Mouse (Mus musculus) bone marrow, adult 2 months (tissue): Measurements from ENCODE around the gene Ccdc82. TPM values are rescaled to one million over a fixed set of nuclear protein-coding genes. Genes with fewer than 3 reads are reported as not detected.

ENCODE experiments used
- H3K27ac ChIP-seq: fragments of 200-500 bp; 2 replicates; pipeline ENCODE4 v1.5.1; 2012; ENCODE audit warnings: low read depth, mild to moderate bottlenecking, control low read depth, inconsistent platforms, low read length; ENCODE audit not compliant: control insufficient read depth, poor library complexity, insufficient read depth
- H3K4me1 ChIP-seq: fragments of 200-500 bp; 2 replicates; pipeline ENCODE4 v1.6.1; 2011; ENCODE audit warnings: low read length; ENCODE audit not compliant: control insufficient read depth, insufficient read depth
- H3K4me3 ChIP-seq: fragments of 200-500 bp; replicated peaks from 2 replicates; pipeline ENCODE3; 2011; ENCODE audit warnings: mild to moderate bottlenecking, low read depth, low read length, control low read depth; ENCODE audit not compliant: control insufficient read depth
- CTCF ChIP-seq: fragments of 200-500 bp; IDR thresholded peaks from 2 replicates; pipeline ENCODE4 v1.5.1; 2011; ENCODE audit warnings: low read length, control low read depth; ENCODE audit not compliant: control insufficient read depth, insufficient read depth
- POLR2A ChIP-seq: fragments of 200-500 bp; IDR thresholded peaks from 2 replicates; pipeline ENCODE4 v1.6.1; 2011; ENCODE audit warnings: low read depth, mild to moderate bottlenecking, control low read depth, low read length, borderline replicate concordance; ENCODE audit not compliant: control insufficient read depth
- WGBS: fragments of 180-500 bp; shearing (Covaris S2); methylation state at CpG from one replicate; pipeline ENCODE4 v1.1.7; 2018; 5-methylcytosine and 5-hydroxymethylcytosine counted together
- polyA plus RNA-seq: library from polyadenylated mRNA; stranded (reverse); fragments of >200 nt; gene quantifications from 2 replicates; pipeline ENCODE4 v1.2.4, GENCODE M21; 2011; ENCODE audit warnings: low replicate concordance; ENCODE audit not compliant: missing spikeins, insufficient read depth, insufficient read length

Gene Ccdc82
- polyA plus RNA-seq, 1 experiment: 22.8 TPM

- Histone ChIP-seq H3K4me1 (no peaks in the 10 kb centered on the region; the same call in 1 of the 2 replicates), H3K4me3 (no peak overlapping the region), H3K27ac (no peak overlapping the region)
- TF ChIP-seq CTCF (no peak), POLR2A (no peak)
Measured at GRCm38 (mm10) chr9:13242321-13242720, 4.4 kb upstream of the Ccdc82 start.

GRCm38 (mm10) chr9:13245481-13245880 lies 1.3 kb upstream of the Ccdc82 start, which contains the start of gene Jrkl:
Gene Jrkl (minus strand): TSS chr9:13245829.
- WGBS: 2% methylated on average over 10 of the region's 10 CpGs
- Histone ChIP-seq H3K4me1 (no peaks in the 10 kb centered on the region; the same call in 1 of the 2 replicates), H3K27ac (peak within 1 kb of the TSS; percentile 58), H3K4me3 (peak within 1 kb of the TSS; percentile 68)
- no peak for TF ChIP-seq CTCF
- no peak for TF ChIP-seq POLR2A

GRCm38 (mm10) chr9:13248104-13248503 lies 1.3 kb downstream of the Ccdc82 start:
- no peak overlapping the region for H3K27ac ChIP-seq
- 77% methylated on average over 4 of the region's 4 CpGs for WGBS
- TF ChIP-seq POLR2A (no peak), CTCF (no peak)
- no peaks in the 10 kb centered on the region; the same call in 1 of the 2 replicates for H3K4me1 ChIP-seq
- no peak overlapping the region for H3K4me3 ChIP-seq

- no peaks in the 10 kb centered on the region; the same call in 1 of the 2 replicates for H3K4me1 ChIP-seq
- TF ChIP-seq POLR2A (no peak), CTCF (no peak)
- H3K4me3 ChIP-seq: no peak overlapping the region
- H3K27ac ChIP-seq: no peak overlapping the region
- 64% methylated on average over 2 of the region's 2 CpGs for WGBS
Measured at GRCm38 (mm10) chr9:13251251-13251650, 4.5 kb downstream of the Ccdc82 start.

- TF ChIP-seq CTCF (no peak), POLR2A (no peak)
- 93% methylated on average over 1 of the region's 1 CpGs for WGBS
- no peaks in the 10 kb centered on the region for H3K4me1 ChIP-seq
- H3K27ac ChIP-seq: no peak overlapping the region
- H3K4me3 ChIP-seq: no peak overlapping the region
Measured at GRCm38 (mm10) chr9:13256726-13257125, 10.0 kb downstream of the Ccdc82 start.

GRCm38 (mm10) chr9:13258173-13258572 lies 11.4 kb downstream of the Ccdc82 start:
- TF ChIP-seq POLR2A: no peak
- TF ChIP-seq CTCF: no peak
- Histone ChIP-seq H3K27ac (no peak overlapping the region), H3K4me1 (no peaks in the 10 kb centered on the region), H3K4me3 (no peak overlapping the region)
- 94% methylated on average over 2 of the region's 2 CpGs for WGBS

GRCm38 (mm10) chr9:13260980-13261379 lies 14.2 kb downstream of the Ccdc82 start:
- Histone ChIP-seq H3K4me1 (no peaks in the 10 kb centered on the region), H3K4me3 (no peak overlapping the region), H3K27ac (no peak overlapping the region)
- WGBS: 70% methylated on average over 3 of the region's 3 CpGs
- TF ChIP-seq CTCF (no peak), POLR2A (no peak)

- Histone ChIP-seq H3K4me1 (no peaks in the 10 kb centered on the region), H3K4me3 (no peak overlapping the region), H3K27ac (no peak overlapping the region)
- 88% methylated on average over 1 of the region's 1 CpGs for WGBS
- no peak for TF ChIP-seq CTCF
- TF ChIP-seq POLR2A: no peak
Measured at GRCm38 (mm10) chr9:13273219-13273618, 26.5 kb downstream of the Ccdc82 start.

- TF ChIP-seq CTCF: no peak
- TF ChIP-seq POLR2A: no peak
- Histone ChIP-seq H3K4me1 (no peaks in the 10 kb centered on the region), H3K27ac (no peak overlapping the region), H3K4me3 (no peak overlapping the region)
- 65% methylated on average over 2 of the region's 2 CpGs for WGBS
Measured at GRCm38 (mm10) chr9:13287482-13287881, 40.7 kb downstream of the Ccdc82 start.
